Mouse (Mus musculus): ENCODE results near the gene Batf. TPM values are rescaled to one million over a fixed set of nuclear protein-coding genes. Genes with fewer than 3 reads are reported as not detected.

Gene Batf
- polyA plus RNA-seq, 1 experiment from 2014 or later = 1.5 TPM

- H3K27ac ChIP-seq (ENCODE audit: low read depth, low read length) = no peak overlapping the region
- H3K9ac ChIP-seq (ENCODE audit: low read length) = no peak overlapping the region
- no peak overlapping the region for H3K4me3 ChIP-seq (ENCODE audit: low read depth, low read length)
- no peak for ATAC-seq
- peaks cover 12% of the 10 kb centered on the region for H3K27me3 ChIP-seq (replicated peaks; ENCODE audit: control insufficient read depth, insufficient read depth, low read length)
- no peaks in the 10 kb centered on the region for H3K9me3 ChIP-seq (replicated peaks; ENCODE audit: control insufficient read depth, low read length)
- no peak overlapping the region for H3K4me2 ChIP-seq (ENCODE audit: low read length)
- no peaks in the 10 kb centered on the region for H3K36me3 ChIP-seq (ENCODE audit: control insufficient read depth, insufficient read depth, low read length)
- no peak for DNase-seq (ENCODE audit: low spot score)
- WGBS = 88% methylated on average over 9 of the region's 9 CpGs
- peaks cover 7% of the 10 kb centered on the region for H3K4me1 ChIP-seq (ENCODE audit: control insufficient read depth, insufficient read depth, low read length)
Observed at GRCm38 (mm10) chr12:85749861-85750260, 63.4 kb downstream of the Batf start.

GRCm38 (mm10) chr12:85752116-85752515, 65.6 kb downstream of the Batf start:
- 91% methylated on average over 6 of the region's 6 CpGs for WGBS
- Histone ChIP-seq H3K27ac (ENCODE audit: low read depth, low read length) (no peak overlapping the region), H3K4me1 (ENCODE audit: control insufficient read depth, insufficient read depth, low read length) (no peaks in the 10 kb centered on the region), H3K9me3 (replicated peaks; ENCODE audit: control insufficient read depth, low read length) (no peaks in the 10 kb centered on the region), H3K27me3 (replicated peaks; ENCODE audit: control insufficient read depth, insufficient read depth, low read length) (peaks cover 4% of the 10 kb centered on the region; the same call in 1 of the 2 replicates), H3K36me3 (ENCODE audit: control insufficient read depth, insufficient read depth, low read length) (no peaks in the 10 kb centered on the region), H3K4me3 (ENCODE audit: low read depth, low read length) (no peak overlapping the region), H3K4me2 (ENCODE audit: low read length) (no peak overlapping the region), H3K9ac (ENCODE audit: low read length) (no peak overlapping the region)
- DNase-seq (ENCODE audit: low spot score) (no peak), ATAC-seq (no peak)

- ATAC-seq = no peak
- WGBS = 50% methylated on average over 2 of the region's 2 CpGs
- no peaks in the 10 kb centered on the region for H3K4me1 ChIP-seq (ENCODE audit: control insufficient read depth, insufficient read depth, low read length)
Observed at GRCm38 (mm10) chr12:85753223-85753622, 66.8 kb downstream of the Batf start.

GRCm38 (mm10) chr12:85754611-85755265, 68.3 kb downstream of the Batf start:
- H3K27ac ChIP-seq (ENCODE audit: low read depth, low read length) = no peak overlapping the region
- 64% methylated on average over 5 of the region's 5 CpGs for WGBS
- no peak for ATAC-seq

More at GRCm38 (mm10) chr12:85753223-85753622, 66.8 kb downstream of the Batf start:
- Histone ChIP-seq H3K9me3 (replicated peaks; ENCODE audit: control insufficient read depth, low read length) (no peaks in the 10 kb centered on the region), H3K4me3 (ENCODE audit: low read depth, low read length) (no peak overlapping the region), H3K27me3 (replicated peaks; ENCODE audit: control insufficient read depth, insufficient read depth, low read length) (no peaks in the 10 kb centered on the region), H3K4me2 (ENCODE audit: low read length) (no peak overlapping the region), H3K36me3 (ENCODE audit: control insufficient read depth, insufficient read depth, low read length) (no peaks in the 10 kb centered on the region), H3K27ac (ENCODE audit: low read depth, low read length) (no peak overlapping the region), H3K9ac (ENCODE audit: low read length) (no peak overlapping the region)
- no peak for DNase-seq (ENCODE audit: low spot score)

GRCm38 (mm10) chr12:85756455-85756854, 70.0 kb downstream of the Batf start:
- Histone ChIP-seq H3K36me3 (ENCODE audit: control insufficient read depth, insufficient read depth, low read length) (no peaks in the 10 kb centered on the region), H3K27ac (ENCODE audit: low read depth, low read length) (no peak overlapping the region), H3K4me2 (ENCODE audit: low read length) (no peak overlapping the region), H3K9me3 (replicated peaks; ENCODE audit: control insufficient read depth, low read length) (no peaks in the 10 kb centered on the region), H3K9ac (ENCODE audit: low read length) (no peak overlapping the region), H3K27me3 (replicated peaks; ENCODE audit: control insufficient read depth, insufficient read depth, low read length) (no peaks in the 10 kb centered on the region), H3K4me3 (ENCODE audit: low read depth, low read length) (no peak overlapping the region), H3K4me1 (ENCODE audit: control insufficient read depth, insufficient read depth, low read length) (no peaks in the 10 kb centered on the region)
- 86% methylated on average over 3 of the region's 3 CpGs for WGBS
- DNase-seq (ENCODE audit: low spot score) (no peak), ATAC-seq (no peak)

More at GRCm38 (mm10) chr12:85754611-85755265, 68.3 kb downstream of the Batf start:
- DNase-seq (ENCODE audit: low spot score) = no peak
- no peaks in the 10 kb centered on the region for H3K27me3 ChIP-seq (replicated peaks; ENCODE audit: control insufficient read depth, insufficient read depth, low read length)
- no peaks in the 10 kb centered on the region for H3K36me3 ChIP-seq (ENCODE audit: control insufficient read depth, insufficient read depth, low read length)
- no peak overlapping the region for H3K4me2 ChIP-seq (ENCODE audit: low read length)
- H3K4me3 ChIP-seq (ENCODE audit: low read depth, low read length) = no peak overlapping the region
- no peaks in the 10 kb centered on the region for H3K4me1 ChIP-seq (ENCODE audit: control insufficient read depth, insufficient read depth, low read length)
- no peak overlapping the region for H3K9ac ChIP-seq (ENCODE audit: low read length)
- H3K9me3 ChIP-seq (replicated peaks; ENCODE audit: control insufficient read depth, low read length) = no peaks in the 10 kb centered on the region

GRCm38 (mm10) chr12:85757074-85757473, 70.6 kb downstream of the Batf start:
- Histone ChIP-seq H3K4me3 (ENCODE audit: low read depth, low read length) (no peak overlapping the region), H3K9me3 (replicated peaks; ENCODE audit: control insufficient read depth, low read length) (no peaks in the 10 kb centered on the region), H3K4me1 (ENCODE audit: control insufficient read depth, insufficient read depth, low read length) (no peaks in the 10 kb centered on the region), H3K36me3 (ENCODE audit: control insufficient read depth, insufficient read depth, low read length) (no peaks in the 10 kb centered on the region), H3K27ac (ENCODE audit: low read depth, low read length) (no peak overlapping the region), H3K27me3 (replicated peaks; ENCODE audit: control insufficient read depth, insufficient read depth, low read length) (no peaks in the 10 kb centered on the region), H3K4me2 (ENCODE audit: low read length) (no peak overlapping the region), H3K9ac (ENCODE audit: low read length) (no peak overlapping the region)
- ATAC-seq (no peak), DNase-seq (ENCODE audit: low spot score) (no peak)
- 71% methylated on average over 3 of the region's 3 CpGs for WGBS

Small RNA genes within 50 kb of the gene (microRNA-seq; reads per million reads assigned to microRNA genes)
- gene Gm47285 = not detected

Other genes with a start within 250 kb of the Batf start
- gene Fos, start 212.8 kb upstream of the Batf start, polyA plus RNA-seq (2014; fragmentation: Nextera tagmentation; extraction: Ambion mirVana) = 1.2 and 1.4 TPM in 2 replicates
- 0.24 TPM in 1 of 2 replicates, not detected in the other for gene Jdp2, start 87.6 kb upstream of the Batf start, polyA plus RNA-seq (2014; fragmentation: Nextera tagmentation; extraction: Ambion mirVana)
- gene Flvcr2, start 59.9 kb downstream of the Batf start, polyA plus RNA-seq (2014; fragmentation: Nextera tagmentation; extraction: Ambion mirVana) = 2.6 and 4.3 TPM in 2 replicates
- gene Erg28, start 137.9 kb downstream of the Batf start, polyA plus RNA-seq (2014; fragmentation: Nextera tagmentation; extraction: Ambion mirVana) = 102 and 105 TPM in 2 replicates
- gene Ttll5, start 138.0 kb downstream of the Batf start, polyA plus RNA-seq (2014; fragmentation: Nextera tagmentation; extraction: Ambion mirVana) = 15.2 and 15.5 TPM in 2 replicates